Mouse (Mus musculus) monocyte, adult 5-6 weeks (primary cell): Measurements from ENCODE around the gene Klc3. TPM values are rescaled to one million over a fixed set of nuclear protein-coding genes. Genes with fewer than 3 reads are reported as not detected.

ENCODE experiments used
- ATAC-seq: fragments of 153-309, 156-312 bp; replicated peaks from 2 replicates; pipeline ENCODE4 v1.8.0; 2017; ENCODE audit warnings: mild to moderate bottlenecking; ENCODE audit not compliant: low TSS enrichment, insufficient number of reproducible peaks, severe bottlenecking, poor library complexity, low FRiP score
- total RNA-seq: library from RNA; stranded (forward); fragments of 200-1000, 200-491, 200-594 nt; gene quantifications from 3 replicates; pipeline ENCODE4 v1.2.3, GENCODE M21; 2017

The Klc3 gene
- total RNA-seq, 1 experiment from 2014 or later: not detected

- no peak for ATAC-seq
These were observed 9.6 kb upstream of the Klc3 start for GRCm38 (mm10) chr7:19413525-19413924.

GRCm38 (mm10) chr7:19411783-19412182 lies 7.9 kb upstream of the Klc3 start:
- ATAC-seq: no peak

- no peak for ATAC-seq
These were observed 7.0 kb upstream of the Klc3 start for GRCm38 (mm10) chr7:19410766-19411344.

GRCm38 (mm10) chr7:19409753-19410152 lies 5.8 kb upstream of the Klc3 start:
- no peak for ATAC-seq

- peak; percentile 85 for ATAC-seq
These were observed 1.5 kb upstream of the Klc3 start for GRCm38 (mm10) chr7:19405417-19405816.

DNA sequence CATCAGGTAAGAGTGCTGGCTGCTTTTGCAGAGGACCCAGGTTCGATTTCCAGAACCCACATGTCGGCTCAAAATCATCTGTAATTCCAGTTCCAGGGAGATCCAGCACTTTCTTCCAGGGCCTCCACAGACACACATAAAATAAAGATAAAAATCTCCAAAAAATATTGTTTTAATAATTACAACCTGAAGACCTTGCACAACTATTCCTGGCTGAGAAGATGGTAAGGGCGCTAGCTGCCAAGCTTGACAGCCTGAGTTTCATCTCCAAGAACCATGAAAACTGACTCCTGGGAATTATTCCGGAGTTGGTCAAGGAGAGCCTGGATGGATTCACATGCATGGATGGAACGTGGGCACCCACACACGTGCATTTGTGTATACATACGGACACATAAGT lies 572 bp upstream of the Klc3 start, which contains the start of gene Ckm:
Gene Ckm (plus strand): TSS at position 301 of the 400 bp plus-strand sequence.
- ATAC-seq: no peak

- ATAC-seq: no peak
These were observed 1.3 kb downstream of the Klc3 start for GRCm38 (mm10) chr7:19402535-19403112.

- no peak for ATAC-seq
These were observed 3.0 kb downstream of the Klc3 start for GRCm38 (mm10) chr7:19400946-19401345.

DNA sequence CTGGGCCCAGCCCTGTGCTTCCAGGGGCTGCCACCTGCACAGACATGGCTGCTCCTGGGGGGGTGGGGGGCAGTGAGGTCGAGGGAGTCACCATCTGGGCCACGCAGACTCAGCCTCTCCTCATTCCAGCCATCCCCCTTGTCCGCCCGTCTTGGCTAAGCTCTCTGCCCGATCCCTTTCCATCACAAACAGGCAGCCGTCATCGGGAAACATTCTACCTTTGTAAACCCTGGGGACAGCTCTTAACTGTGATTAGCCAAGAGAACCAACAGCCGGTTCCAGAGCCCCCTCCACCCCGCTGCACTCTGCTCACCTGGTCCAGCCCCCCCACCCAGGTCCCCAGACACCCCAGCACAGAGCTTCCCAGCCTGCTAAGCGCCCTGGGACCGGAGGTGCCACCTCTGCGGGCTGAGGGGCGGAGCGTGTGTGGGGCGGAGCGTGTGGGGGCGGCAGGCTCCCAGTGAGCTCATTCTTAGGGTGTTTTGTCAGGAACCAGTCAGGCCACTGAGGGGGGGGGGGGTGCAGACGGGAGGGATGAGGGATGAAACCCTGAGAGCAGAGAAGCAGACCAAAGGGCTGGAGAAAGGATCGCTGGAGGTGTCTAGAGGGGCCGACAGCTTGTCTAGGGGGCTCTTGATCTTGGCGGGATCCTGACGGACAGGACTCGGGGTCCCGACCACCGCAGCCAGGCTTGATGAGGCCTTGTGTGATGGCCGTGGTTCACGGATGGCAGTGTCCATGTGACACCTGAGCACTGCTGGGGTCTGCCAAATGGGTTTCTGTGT lies 4.2 kb downstream of the Klc3 start:
- no peak for ATAC-seq

- no peak for ATAC-seq
These were observed 9.4 kb downstream of the Klc3 start for GRCm38 (mm10) chr7:19394484-19394883.

GRCm38 (mm10) chr7:19388699-19389413 lies 15.0 kb downstream of the Klc3 start:
- no peak for ATAC-seq

DNA sequence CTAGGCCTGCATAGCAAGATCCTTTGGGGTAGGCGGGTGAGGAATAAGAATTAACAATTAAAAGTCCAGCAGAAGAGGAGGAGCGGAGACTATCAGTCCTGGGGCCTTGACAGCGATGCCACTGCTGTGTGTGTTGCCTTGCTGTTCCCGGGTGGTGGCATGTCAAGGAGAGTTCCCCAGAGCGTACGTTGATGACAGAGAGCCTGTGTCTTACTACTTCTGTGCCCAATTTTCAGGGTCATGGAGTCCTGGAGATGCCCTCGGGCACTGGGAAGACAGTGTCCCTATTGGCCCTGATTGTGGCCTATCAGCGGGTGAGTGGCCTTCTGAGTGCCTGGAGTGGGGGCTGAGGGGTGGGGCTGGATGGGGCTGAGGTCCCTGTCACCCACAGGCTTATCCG lies 20.2 kb downstream of the Klc3 start:
- ATAC-seq: no peak

- ATAC-seq: peak; percentile 11; the same call in 1 of the 2 replicates
These were observed 21.8 kb downstream of the Klc3 start for GRCm38 (mm10) chr7:19382166-19382541.

GRCm38 (mm10) chr7:19381377-19382165 lies 22.3 kb downstream of the Klc3 start, which contains the start of gene Ercc2:
Ercc2 (plus strand) TSS chr7:19382010.
- peak; percentile 99 for ATAC-seq

GRCm38 (mm10) chr7:19378049-19378448 lies 25.9 kb downstream of the Klc3 start:
- no peak for ATAC-seq

DNA sequence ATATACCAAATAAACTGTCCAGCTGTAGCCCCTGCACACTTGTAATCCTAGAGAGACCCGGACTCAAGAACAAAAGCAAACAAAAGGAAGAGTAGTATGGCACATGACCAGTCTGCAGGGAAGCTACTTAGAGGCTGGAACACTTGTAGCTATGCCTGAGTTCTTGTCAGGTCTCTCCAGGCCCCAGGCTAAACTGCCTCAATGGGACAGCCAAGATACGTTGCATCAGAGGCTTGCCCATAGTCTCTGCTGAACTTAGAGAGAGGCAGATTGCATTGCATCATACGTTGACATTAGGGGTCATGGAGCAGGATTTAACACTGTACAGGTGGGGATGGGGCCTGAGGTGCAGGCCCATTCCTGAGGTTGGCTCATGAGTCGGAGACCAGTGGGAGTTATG lies 27.9 kb downstream of the Klc3 start:
- no peak for ATAC-seq

DNA sequence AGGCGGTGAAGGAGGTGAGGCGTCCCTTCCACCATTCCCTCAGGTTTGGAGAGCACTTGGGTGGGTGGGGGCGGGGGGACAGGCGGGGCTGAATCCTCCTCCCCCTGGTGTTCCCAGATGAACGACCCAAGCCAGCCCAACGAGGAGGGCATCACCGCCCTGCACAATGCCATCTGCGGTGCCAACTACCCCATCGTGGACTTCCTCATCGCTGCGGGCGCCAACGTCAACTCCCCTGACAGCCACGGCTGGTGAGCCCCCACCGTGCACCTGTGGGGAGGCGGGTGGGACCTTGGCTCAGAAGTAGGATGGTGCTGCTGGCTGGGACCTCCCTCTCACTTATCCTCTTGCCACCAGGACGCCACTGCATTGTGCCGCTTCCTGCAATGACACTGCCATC lies 28.5 kb downstream of the Klc3 start:
- no peak for ATAC-seq

DNA sequence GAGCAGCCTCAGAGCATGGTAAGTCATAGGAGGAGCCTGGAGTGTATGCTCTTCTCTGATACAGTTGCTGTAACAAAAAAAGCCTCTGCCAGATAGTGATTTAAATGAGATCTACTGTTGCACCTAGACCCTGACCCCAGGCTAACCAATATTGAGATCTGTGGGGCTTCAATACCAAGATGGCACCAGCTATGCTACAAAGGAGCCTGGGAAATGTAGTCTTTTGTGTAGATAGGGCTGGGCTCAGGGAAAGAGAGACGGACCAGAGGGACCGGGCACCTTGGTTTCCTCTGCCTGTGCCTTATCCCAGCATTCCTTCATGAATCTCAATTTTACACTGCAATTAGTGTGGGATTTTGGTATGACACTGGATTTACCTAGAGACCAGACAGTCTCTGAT lies 30.5 kb downstream of the Klc3 start:
- no peak for ATAC-seq
